34 mouse cellular contexts compared by ENCODE assay signal in the genomic region with DNA sequence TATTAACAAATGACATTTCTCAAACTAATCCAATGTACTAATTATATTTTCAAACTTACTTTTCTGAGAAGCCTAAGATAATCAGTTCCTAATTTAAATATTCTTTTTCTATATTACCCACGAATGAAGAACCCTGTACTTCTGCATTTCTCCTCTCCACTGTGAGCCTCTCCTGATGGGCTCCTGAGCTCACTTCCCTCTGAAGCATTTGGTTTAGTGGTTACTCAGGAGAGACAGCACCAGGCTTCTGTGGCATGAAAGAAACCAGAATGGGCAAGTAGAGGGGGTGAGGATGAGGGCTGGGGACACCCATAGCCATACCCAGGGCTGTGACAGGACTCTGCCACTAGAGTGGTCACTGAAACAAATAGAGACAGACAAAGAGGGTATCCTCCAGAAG. TPM values are rescaled to one million over a fixed set of nuclear protein-coding genes. Genes with fewer than 3 reads are reported as not detected.
"Had no signal": no experiment of that assay in that cellular context is flagged by ENCODE, and none has a peak within 500 bp of the region (broad histone marks: within the 10 kb centered on the region; RNA-seq: fewer than 3 reads in every experiment).

No protein-coding gene starts in this region.

- DNase-seq: gastrocnemius, adult 2 months; gastrocnemius, postnatal 10 days; gastrocnemius, postnatal 25 days; heart, adult 11 months; heart, adult 2 months; heart, postnatal 10 days; heart, postnatal 4 days; kidney, adult 18-20 months; kidney, adult 8-10 months; kidney, postnatal 10 days; kidney, postnatal 25 days; kidney, postnatal 4 days; liver; liver, embryonic 13.5 days had no signal

- H3K4me3 ChIP-seq: gastrocnemius, adult 2 months; heart, adult 2 months; heart, embryonic 12.5 days; hindbrain, embryonic 10.5 days; hindbrain, embryonic 12.5 days; intestine, embryonic 15.5 days; layer of hippocampus, adult 2 months; left cerebral cortex, adult 2 months; limb, embryonic 10.5 days; limb, embryonic 12.5 days; liver, embryonic 13.5 days had no signal

- ATAC-seq: hindbrain, embryonic 16.5 days; inflammation-experienced regulatory T-cells, adult 6 months; intestine, embryonic 15.5 days; intestine, postnatal 0 days had no signal

- H3K36me3 ChIP-seq: heart, embryonic 12.5 days; hindbrain, embryonic 10.5 days; hindbrain, embryonic 12.5 days; intestine, embryonic 15.5 days; limb, embryonic 10.5 days; limb, embryonic 12.5 days; liver, embryonic 13.5 days had no signal

- H3K27ac ChIP-seq: gastrocnemius, adult 2 months; heart, adult 2 months; hindbrain, embryonic 10.5 days; hindbrain, embryonic 12.5 days; hindbrain, embryonic 14.5 days; intestine, embryonic 15.5 days; layer of hippocampus, adult 2 months; left cerebral cortex, adult 2 months; limb, embryonic 10.5 days; limb, embryonic 12.5 days; liver, embryonic 13.5 days had no signal

- H3K27me3 ChIP-seq: hindbrain, embryonic 12.5 days; intestine, embryonic 15.5 days; limb, embryonic 12.5 days; liver, embryonic 13.5 days had no signal

- H3K4me1 ChIP-seq: heart, embryonic 12.5 days; hindbrain, embryonic 10.5 days; hindbrain, embryonic 12.5 days; intestine, embryonic 15.5 days; limb, embryonic 10.5 days; limb, embryonic 12.5 days; liver, embryonic 13.5 days had no signal

RNA-seq across cellular contexts. Expression of a gene that starts 16.3 kb away (rescaled TPM):
- total RNA-seq: gastrocnemius, adult 2 months; gastrocnemius, postnatal 10 days; gastrocnemius, postnatal 25 days; gastrocnemius, postnatal 4 days; heart, adult 2 months; heart, postnatal 10 days; heart, postnatal 25 days; heart, postnatal 4 days had no signal
- polyA plus RNA-seq: heart, adult 2 months; heart, embryonic 12.5 days; heart, embryonic 14.5 days; heart, embryonic 16.5 days; hindbrain, embryonic 10.5 days; hindbrain, embryonic 12.5 days; inflammation-experienced regulatory T-cells, adult 6 months; intestine, embryonic 15.5 days; intestine, postnatal 0 days; kidney, embryonic 14.5 days; kidney, embryonic 16.5 days; limb, embryonic 10.5 days; limb, embryonic 12.5 days; limb, embryonic 14.5 days; liver, embryonic 11.5 days; liver, embryonic 13.5 days had no signal

RNA-seq across cellular contexts. Expression of a gene that starts 19.7 kb away (rescaled TPM):
- polyA plus RNA-seq: inflammation-experienced regulatory T-cells, adult 6 months; liver, embryonic 13.5 days had no signal

RNA-seq across cellular contexts. Expression of a gene that starts 49.8 kb away (rescaled TPM):
- polyA plus RNA-seq: inflammation-experienced regulatory T-cells, adult 6 months had no signal
